Mouse (Mus musculus) duodenum, adult 2 months (tissue): ENCODE measurements around the gene Vmn2r-ps159. TPM values are rescaled to one million over a fixed set of nuclear protein-coding genes. Genes with fewer than 3 reads are reported as not detected.

Source experiments
- polyA plus RNA-seq: library from polyadenylated mRNA; depleted of rRNA; stranded (reverse); fragments of >200 nt; gene quantifications from 2 replicates; pipeline ENCODE4 v1.2.3, GENCODE M21; 2012; ENCODE audit warnings: low replicate concordance; rRNA removed

Vmn2r-ps159 gene
- not detected in 2 replicates for polyA plus RNA-seq

DNA sequence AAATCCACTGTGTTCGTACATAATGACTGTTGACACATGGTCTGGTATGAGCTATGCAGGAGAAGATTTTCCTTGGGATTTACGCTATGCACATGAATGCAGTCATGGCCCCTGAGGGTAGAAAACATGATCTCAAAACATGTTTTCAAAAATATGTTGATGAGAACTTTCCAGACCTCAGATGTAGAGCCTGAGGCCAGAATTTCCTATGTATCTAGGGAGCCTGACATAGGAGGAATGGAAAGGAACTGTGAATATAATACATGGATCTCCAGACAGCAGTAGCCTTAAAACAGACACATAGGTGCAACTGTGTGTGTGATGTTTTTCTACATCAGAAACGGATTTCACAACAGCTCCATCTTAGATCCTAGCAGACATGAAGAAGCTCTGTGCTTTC lies at the start of gene Vmn2r-ps159:
Vmn2r-ps159 (plus strand) TSS at position 301 of the 400 bp plus-strand sequence.

Other genes with a start within 250 kb of the Vmn2r-ps159 start
- 8.9 and 11.4 TPM in 2 replicates for gene 9430015G10Rik, start 221.1 kb upstream of the Vmn2r-ps159 start, polyA plus RNA-seq
- 0.29 and 0.46 TPM in 2 replicates for gene Rnf223, start 200.6 kb upstream of the Vmn2r-ps159 start, polyA plus RNA-seq
- gene Agrn, start 133.6 kb upstream of the Vmn2r-ps159 start, polyA plus RNA-seq: 68.8 and 73.3 TPM in 2 replicates
- gene Isg15, start 130.3 kb upstream of the Vmn2r-ps159 start, polyA plus RNA-seq: 7.9 and 66.7 TPM in 2 replicates
- 0.83 and 1.7 TPM in 2 replicates for gene AW011738, start 127.8 kb upstream of the Vmn2r-ps159 start, polyA plus RNA-seq
- gene Perm1, start 115.2 kb upstream of the Vmn2r-ps159 start, polyA plus RNA-seq: 0.06 and 0.07 TPM in 2 replicates
- gene Plekhn1, start 96.2 kb upstream of the Vmn2r-ps159 start, polyA plus RNA-seq: 34.8 and 35.6 TPM in 2 replicates
- 32.3 and 40.0 TPM in 2 replicates for gene Noc2l, start 95.1 kb upstream of the Vmn2r-ps159 start, polyA plus RNA-seq
- gene Samd11, start 75.4 kb upstream of the Vmn2r-ps159 start, polyA plus RNA-seq: 0.28 and 1.1 TPM in 2 replicates